Mouse (Mus musculus): ENCODE results near the gene Klhl7.
"Not testable (repeated sequence)": the region's sequence is repeated elsewhere in the genome, so short reads cannot be mapped to it uniquely, and the experiment has no call there.

The Klhl7 gene

DNA sequence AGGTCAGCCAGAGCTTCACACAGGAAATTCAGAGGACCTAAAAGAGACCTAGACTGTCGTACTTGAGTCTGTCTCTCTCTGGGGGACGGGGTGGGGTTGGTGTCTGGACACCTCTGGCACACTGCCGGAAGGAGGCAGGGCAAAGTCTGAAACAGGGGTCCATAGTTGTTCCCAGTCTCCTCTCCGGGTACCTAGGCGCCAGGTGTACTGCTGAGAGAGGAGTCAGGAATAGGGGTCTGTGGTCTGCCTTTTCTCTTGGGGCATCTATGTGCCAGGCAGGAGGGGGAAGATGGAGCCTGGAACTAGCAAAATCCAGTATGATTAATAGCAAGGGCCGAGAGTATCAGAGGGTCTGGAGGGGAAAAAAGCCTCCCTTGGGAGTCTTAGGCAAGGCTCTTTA is 5.0 kb upstream of the Klhl7 start:
- in situ Hi-C loops (cut with MboI): no loop called here

DNA sequence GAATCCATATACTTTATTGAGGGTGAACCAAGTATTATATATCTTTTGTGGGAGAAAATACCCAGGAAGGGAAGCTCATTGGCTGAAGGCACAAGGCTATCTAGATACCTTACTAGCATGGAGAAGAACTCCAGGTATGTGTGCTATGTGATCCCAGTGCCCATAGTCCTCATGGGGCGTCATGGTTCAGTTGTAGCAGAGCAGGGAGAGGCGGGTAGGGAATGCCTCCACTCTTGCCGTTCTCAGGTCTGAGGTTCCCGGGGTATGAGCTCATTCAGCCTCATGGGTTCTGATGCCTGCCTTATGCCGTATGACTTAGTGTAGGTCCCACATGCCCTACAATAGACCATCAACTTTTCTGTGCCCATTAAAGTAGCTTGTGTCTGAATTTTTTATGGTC is 4.5 kb upstream of the Klhl7 start:
- in situ Hi-C loops (cut with MboI): no loop called here

DNA sequence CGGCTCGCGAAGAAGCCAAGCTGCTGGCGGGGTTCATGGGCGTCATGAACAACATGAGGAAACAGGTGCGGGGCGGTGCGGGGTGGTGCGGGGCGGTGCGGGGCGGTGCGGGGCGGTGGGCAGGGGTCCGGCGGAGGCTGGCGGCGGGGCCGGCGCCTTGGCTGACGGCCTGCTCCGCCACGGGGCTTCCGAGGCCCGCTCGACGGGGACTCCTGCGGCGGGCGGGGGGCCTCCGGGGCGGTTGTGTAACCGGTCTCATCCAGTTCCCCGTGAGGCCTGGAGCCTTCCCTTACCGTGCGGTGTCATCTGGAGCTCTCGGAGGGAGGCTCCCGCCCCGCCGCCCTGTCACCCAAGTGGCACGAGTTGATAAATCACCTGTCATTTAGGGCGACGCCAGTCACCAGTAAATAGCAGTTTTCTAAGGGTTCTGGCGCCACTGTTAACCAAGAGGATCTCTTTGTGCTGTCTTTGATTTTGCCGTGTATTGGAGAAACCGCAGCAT is 456 bp downstream of the Klhl7 start:
- in situ Hi-C loops (cut with MboI): no loop called here

GRCm38 (mm10) chr5:24101446-24102140 is 1.2 kb downstream of the Klhl7 start:
- in situ Hi-C loops (cut with MboI): no loop called here

GRCm38 (mm10) chr5:24103235-24103634 is 2.8 kb downstream of the Klhl7 start:
- in situ Hi-C loops (cut with MboI): not testable (repeated sequence)

DNA sequence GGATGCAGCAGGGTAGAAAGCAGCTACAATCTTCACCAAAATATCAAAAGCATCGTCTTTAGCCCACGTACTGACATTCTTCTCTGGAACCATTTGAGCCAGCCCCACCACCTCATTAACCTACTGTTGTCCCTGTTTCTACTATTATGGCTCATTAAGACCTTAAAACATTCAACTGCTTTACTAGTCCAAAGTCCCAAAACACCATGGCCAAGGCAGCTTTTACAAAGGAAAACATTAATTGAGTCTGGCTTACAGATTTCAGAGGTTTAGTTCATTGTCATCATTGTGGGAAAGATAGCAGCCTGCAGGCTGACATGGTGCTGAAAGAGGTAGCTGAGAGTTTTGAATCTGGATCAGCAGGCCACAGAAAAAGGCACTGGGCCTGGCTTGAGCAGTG is 3.4 kb downstream of the Klhl7 start:
- in situ Hi-C loops (cut with MboI): no loop called here

GRCm38 (mm10) chr5:24107071-24107739 is 6.8 kb downstream of the Klhl7 start:
- in situ Hi-C loops (cut with MboI): no loop called here

DNA sequence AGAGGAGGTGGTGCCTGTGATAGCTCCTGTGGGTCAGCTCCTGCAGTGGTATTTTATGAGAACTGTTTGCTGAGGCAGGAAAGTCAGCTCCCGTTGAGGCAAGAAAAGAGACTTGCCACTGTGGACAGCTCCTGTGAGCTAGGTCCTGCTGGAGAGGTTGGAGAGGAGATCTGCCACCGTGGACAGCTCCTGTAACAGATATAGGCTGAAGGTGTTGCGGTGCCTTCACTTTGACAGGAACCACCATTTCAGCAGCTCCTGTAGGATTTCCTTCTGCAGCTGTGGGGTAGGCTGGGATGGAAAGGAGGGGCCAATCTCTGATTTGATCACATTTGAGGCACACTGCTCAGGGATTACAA is 7.3 kb downstream of the Klhl7 start:
- in situ Hi-C loops (cut with MboI): no loop called here

- in situ Hi-C loops (cut with MboI): no loop called here
Observed at GRCm38 (mm10) chr5:24110068-24110467, 9.7 kb downstream of the Klhl7 start.

- in situ Hi-C loops (cut with MboI): no loop called here
Observed at GRCm38 (mm10) chr5:24112116-24112903, 11.9 kb downstream of the Klhl7 start.

- in situ Hi-C loops (cut with MboI): no loop called here
Observed at GRCm38 (mm10) chr5:24122221-24122620, 21.8 kb downstream of the Klhl7 start.

- in situ Hi-C loops (cut with MboI): no loop called here
Observed at GRCm38 (mm10) chr5:24124175-24124574, 23.8 kb downstream of the Klhl7 start.

DNA sequence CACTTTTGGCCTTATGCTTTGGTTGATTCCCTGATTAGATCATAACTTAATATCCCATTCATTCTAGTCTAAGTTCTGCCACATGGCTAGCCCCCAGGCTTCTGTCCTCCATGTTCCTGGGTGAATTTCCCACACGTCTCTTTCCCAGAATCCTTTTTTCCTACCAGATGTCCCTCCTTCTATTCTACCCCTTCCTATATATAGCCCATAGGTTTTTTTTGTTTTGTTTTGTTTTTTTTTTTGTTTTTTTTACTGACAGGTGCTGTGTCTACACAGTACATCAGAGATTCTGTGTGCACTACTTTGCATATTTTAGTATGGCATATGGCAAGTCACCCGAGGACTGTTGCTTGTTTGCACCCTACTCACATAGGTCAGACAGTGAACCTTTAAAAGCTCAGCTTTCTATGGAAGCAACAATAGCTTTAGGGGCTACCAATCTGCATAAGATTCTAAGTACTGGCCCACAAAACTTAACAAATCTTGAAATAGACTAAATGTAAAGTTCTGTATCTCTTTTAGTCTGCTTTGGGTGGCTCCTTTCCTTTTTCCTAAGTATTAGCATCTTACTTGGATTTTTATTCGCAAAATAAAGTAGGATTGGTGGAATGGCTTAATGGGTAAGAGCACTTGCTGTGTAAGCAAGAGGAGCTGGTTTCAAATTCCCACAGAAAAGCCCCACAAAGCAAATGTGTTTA is 24.3 kb downstream of the Klhl7 start:
- in situ Hi-C loops (cut with MboI): no loop called here

GRCm38 (mm10) chr5:24125910-24126636 is 25.7 kb downstream of the Klhl7 start:
- in situ Hi-C loops (cut with MboI): no loop called here

DNA sequence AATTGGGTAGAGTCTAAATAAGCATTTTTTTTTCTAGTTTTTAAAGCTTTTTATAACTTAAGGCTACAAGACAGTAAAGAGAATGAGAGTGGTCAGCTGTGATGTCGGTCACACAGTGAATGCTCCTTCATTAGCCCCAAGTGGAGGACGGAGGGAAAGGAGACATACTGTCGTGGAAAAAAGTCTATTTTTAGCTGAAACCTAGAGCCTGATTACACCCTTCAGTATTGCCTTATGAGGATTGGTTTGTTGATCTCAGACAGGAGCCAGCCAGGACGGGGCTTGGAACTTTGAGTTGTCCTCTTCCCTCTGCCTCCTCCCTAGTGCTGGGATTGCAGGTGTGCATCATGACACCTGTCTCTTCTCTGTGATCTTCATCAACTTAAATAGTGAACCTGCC is 26.6 kb downstream of the Klhl7 start:
- in situ Hi-C loops (cut with MboI): no loop called here

GRCm38 (mm10) chr5:24146964-24147363 is 46.6 kb downstream of the Klhl7 start:
- in situ Hi-C loops (cut with MboI): no loop called here

GRCm38 (mm10) chr5:24152199-24152598 is 51.8 kb downstream of the Klhl7 start:
- in situ Hi-C loops (cut with MboI): no loop called here

DNA sequence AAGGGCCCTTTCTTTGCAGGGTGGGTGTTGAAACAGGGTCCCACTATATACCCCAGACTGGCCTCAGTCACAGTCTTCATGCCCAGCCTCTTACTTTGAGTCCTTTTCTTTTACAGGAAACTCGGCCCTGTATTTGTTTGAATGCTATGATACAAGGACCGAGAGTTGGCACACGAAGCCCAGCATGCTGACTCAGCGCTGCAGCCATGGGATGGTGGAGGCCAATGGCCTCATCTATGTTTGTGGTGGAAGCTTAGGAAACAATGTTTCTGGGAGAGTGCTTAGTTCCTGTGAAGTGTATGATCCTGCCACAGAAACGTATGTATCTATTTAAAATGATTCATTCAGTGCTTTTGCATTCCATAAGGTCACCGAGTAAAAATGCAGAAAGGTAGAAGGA is 56.4 kb downstream of the Klhl7 start:
- in situ Hi-C loops (cut with MboI): no loop called here

DNA sequence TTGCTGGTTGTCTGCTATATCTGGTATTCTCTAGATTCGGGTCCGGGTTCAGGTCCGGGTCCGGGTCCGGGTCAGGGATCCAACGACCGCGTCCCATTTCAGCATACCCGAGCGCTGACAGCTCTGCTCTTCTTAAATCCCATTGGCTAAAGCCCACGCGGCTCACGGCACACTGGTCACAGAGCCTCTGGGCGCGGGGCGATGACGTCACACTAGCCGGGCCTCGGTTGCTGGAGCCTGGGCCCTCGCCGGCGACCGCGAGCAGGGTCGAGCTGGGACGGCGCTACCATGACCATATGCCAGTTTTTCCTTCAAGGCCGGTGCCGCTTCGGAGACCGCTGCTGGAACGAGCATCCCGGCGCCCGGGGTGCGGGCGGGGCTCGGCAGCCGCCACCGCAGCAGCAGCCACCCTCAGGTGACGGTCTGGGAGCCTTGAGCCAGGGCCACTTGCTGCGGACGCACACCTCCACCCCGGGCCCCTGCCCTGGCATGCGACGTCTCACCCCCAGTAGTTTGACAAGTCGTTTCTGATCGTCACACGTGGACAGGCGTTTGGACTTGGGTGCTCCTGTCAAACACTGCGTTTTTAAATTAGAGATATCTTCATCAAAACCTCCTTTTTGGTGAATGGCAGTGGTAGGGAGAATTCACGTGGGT is 64.5 kb downstream of the Klhl7 start, which contains the start of gene Nupl2:
Gene Nupl2 (plus strand): TSS at position 175 of the 657 bp plus-strand sequence.
- in situ Hi-C loops (cut with MboI): no loop called here

DNA sequence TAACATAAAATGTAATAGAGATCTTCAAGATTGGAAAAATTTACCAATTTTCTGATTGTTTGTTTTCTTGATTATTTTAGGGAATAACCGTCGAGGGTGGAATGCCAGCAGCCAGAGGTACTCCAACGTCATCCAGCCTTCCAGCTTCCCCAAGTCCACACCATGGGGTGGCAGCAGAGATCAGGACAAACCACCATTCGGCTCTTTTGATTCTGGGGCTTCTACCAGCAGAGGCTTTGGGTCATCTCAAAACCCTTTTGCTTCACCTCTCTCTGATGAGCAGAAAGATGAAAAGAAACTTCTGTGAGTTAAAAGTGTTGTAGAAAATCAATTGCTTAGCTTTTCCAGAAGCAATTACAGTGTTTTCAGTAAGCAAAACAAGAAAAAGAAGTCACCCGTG is 66.9 kb downstream of the Klhl7 start:
- in situ Hi-C loops (cut with MboI): no loop called here

DNA sequence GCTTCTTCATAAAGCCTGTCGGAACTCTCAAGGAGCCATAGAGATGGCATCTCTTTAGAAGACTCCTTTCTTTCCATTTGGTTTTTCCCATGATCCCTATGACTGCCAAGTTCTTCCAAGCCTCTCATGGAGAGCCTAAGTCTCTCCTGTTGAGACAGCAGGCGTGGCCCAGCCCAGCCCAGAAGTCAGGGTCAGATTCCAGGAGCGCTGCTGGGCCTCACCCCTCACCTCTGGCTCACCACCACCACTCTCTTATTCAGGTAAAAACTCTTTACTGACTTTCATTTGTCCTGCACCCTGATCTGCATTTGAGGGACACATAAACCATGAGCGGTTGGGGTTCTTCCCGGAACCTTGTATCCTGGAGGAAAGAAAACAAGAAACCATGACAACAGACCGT is 69.5 kb downstream of the Klhl7 start:
- in situ Hi-C loops (cut with MboI): no loop called here

All from mature B cell (primary cell).